Mouse (Mus musculus): ENCODE measurements around the gene Ubxn10. TPM values are rescaled to one million over a fixed set of nuclear protein-coding genes. Genes with fewer than 3 reads are reported as not detected.

Ubxn10 gene
- polyA plus RNA-seq, 1 experiment: 2.0 TPM

DNA sequence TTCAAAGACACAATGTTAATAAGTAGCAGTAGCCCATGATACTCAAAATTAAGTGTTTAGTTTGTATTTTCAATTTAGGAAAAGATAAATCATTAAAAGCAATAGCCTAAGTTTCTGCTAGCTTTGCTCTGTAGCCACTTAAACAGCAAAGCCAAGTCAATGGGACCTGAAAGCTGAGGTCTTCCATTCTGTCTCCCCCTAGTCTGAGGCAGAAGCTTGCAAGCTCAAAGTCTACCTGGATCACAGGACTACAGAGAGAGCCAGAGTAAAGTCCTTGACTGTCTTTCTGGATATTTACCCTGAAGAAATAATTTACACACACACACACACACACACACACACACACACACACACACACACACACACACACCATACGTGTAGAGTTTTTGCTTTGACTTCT, 22.8 kb downstream of the Ubxn10 start:
- Histone ChIP-seq H3K27ac (ENCODE audit: control insufficient read depth, insufficient read depth, low read length) (no peak overlapping the region), H3K4me1 (replicated peaks; ENCODE audit: control insufficient read depth, insufficient read depth, low read length) (no peaks in the 10 kb centered on the region), H3K27me3 (ENCODE audit: control insufficient read depth, insufficient read depth, low read length) (no peaks in the 10 kb centered on the region), H3K4me3 (ENCODE audit: control insufficient read depth, insufficient read depth, low read length) (no peak overlapping the region), H3K36me3 (ENCODE audit: control insufficient read depth, insufficient read depth, low read length) (no peaks in the 10 kb centered on the region)
- TF ChIP-seq POLR2A (IDR thresholded peaks at IDR 0.05; ENCODE audit: control insufficient read depth, extremely low read depth, insufficient read depth, low read length, poor library complexity) (no peak), CTCF (IDR thresholded peaks at IDR 0.05; ENCODE audit: borderline replicate concordance, control insufficient read depth, extremely low read depth, insufficient read depth, low read length, poor library complexity) (no peak)
- 89% methylated on average over 1 of the region's 1 CpGs for WGBS
- no peak for DNase-seq

- no peak for DNase-seq
- H3K4me3 ChIP-seq (ENCODE audit: control insufficient read depth, insufficient read depth, low read length): no peak overlapping the region
- WGBS: 76% methylated on average over 8 of the region's 8 CpGs
- no peaks in the 10 kb centered on the region for H3K27me3 ChIP-seq (ENCODE audit: control insufficient read depth, insufficient read depth, low read length)
- H3K27ac ChIP-seq (ENCODE audit: control insufficient read depth, insufficient read depth, low read length): no peak overlapping the region
- no peaks in the 10 kb centered on the region for H3K4me1 ChIP-seq (replicated peaks; ENCODE audit: control insufficient read depth, insufficient read depth, low read length)
- no peak for TF ChIP-seq CTCF (IDR thresholded peaks at IDR 0.05; ENCODE audit: borderline replicate concordance, control insufficient read depth, extremely low read depth, insufficient read depth, low read length, poor library complexity)
- TF ChIP-seq POLR2A (IDR thresholded peaks at IDR 0.05; ENCODE audit: control insufficient read depth, extremely low read depth, insufficient read depth, low read length, poor library complexity): no peak
- H3K36me3 ChIP-seq (ENCODE audit: control insufficient read depth, insufficient read depth, low read length): no peaks in the 10 kb centered on the region
Observed at GRCm38 (mm10) chr4:138712621-138713020, 24.3 kb downstream of the Ubxn10 start.

DNA sequence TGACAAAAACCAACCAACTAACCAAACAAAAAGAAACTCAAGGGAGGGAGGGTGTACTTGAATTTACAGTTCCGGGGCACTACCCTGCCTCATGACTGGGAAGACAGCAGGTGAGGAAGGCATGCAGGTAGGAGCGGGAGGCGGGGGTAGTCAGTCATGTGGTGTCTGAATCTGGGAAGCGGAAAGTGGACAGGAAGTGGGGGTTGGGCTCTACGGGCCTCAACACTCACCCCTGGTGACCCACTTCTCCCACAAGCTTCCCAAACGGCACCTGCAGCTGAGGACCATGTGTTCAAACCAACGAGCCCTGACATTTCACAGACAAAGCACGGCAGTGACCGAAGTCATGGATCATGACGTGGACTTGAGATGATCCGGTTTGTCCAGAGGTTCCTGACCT, 24.9 kb downstream of the Ubxn10 start:
- Histone ChIP-seq H3K4me1 (replicated peaks; ENCODE audit: control insufficient read depth, insufficient read depth, low read length) (no peaks in the 10 kb centered on the region), H3K36me3 (ENCODE audit: control insufficient read depth, insufficient read depth, low read length) (no peaks in the 10 kb centered on the region), H3K4me3 (ENCODE audit: control insufficient read depth, insufficient read depth, low read length) (no peak overlapping the region), H3K27me3 (ENCODE audit: control insufficient read depth, insufficient read depth, low read length) (no peaks in the 10 kb centered on the region), H3K27ac (ENCODE audit: control insufficient read depth, insufficient read depth, low read length) (no peak overlapping the region)
- 82% methylated on average over 11 of the region's 11 CpGs for WGBS
- TF ChIP-seq POLR2A (IDR thresholded peaks at IDR 0.05; ENCODE audit: control insufficient read depth, extremely low read depth, insufficient read depth, low read length, poor library complexity): no peak
- TF ChIP-seq CTCF (IDR thresholded peaks at IDR 0.05; ENCODE audit: borderline replicate concordance, control insufficient read depth, extremely low read depth, insufficient read depth, low read length, poor library complexity): no peak
- DNase-seq: no peak

DNA sequence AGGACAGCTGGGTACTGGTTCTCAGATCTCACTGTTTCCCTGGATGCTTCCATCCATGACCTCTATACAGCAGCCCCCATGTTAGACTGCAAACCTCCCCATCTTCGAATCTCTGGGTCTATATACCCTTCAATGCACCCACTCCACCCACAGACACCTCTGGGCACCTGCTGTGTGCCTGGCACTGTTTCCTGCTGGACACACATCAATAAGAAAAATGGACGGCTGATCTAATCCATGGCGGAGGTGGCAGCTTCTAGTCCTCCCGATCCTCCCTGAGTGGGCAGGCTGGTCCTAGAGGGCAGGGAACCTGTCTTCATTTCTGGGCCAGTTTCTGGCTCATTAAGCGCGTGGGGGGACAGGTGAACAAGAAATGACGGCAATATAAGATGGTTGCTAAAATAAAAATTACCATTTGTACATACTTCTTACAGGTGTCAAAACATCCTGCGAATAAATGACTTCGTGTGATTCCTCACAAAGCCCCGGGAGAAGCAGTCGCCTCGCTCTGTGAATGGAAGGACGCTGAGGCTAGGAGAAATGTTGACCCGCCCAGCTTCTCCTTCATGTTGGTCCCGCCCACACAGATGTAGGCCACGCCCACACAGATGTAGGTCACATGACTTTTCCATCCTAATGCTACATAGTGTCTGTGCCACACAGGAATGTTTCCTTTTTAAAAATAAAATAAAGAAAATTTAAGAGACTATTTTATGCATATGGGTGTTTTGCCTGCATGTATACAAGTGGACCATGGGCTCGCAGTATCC, 25.7 kb downstream of the Ubxn10 start:
- Histone ChIP-seq H3K4me1 (replicated peaks; ENCODE audit: control insufficient read depth, insufficient read depth, low read length) (no peaks in the 10 kb centered on the region), H3K27ac (ENCODE audit: control insufficient read depth, insufficient read depth, low read length) (no peak overlapping the region), H3K27me3 (ENCODE audit: control insufficient read depth, insufficient read depth, low read length) (no peaks in the 10 kb centered on the region), H3K36me3 (ENCODE audit: control insufficient read depth, insufficient read depth, low read length) (no peaks in the 10 kb centered on the region), H3K4me3 (ENCODE audit: control insufficient read depth, insufficient read depth, low read length) (no peak overlapping the region)
- DNase-seq: no peak
- TF ChIP-seq CTCF (IDR thresholded peaks at IDR 0.05; ENCODE audit: borderline replicate concordance, control insufficient read depth, extremely low read depth, insufficient read depth, low read length, poor library complexity) (no peak), POLR2A (IDR thresholded peaks at IDR 0.05; ENCODE audit: control insufficient read depth, extremely low read depth, insufficient read depth, low read length, poor library complexity) (no peak)
- 68% methylated on average over 17 of the region's 17 CpGs for WGBS

DNA sequence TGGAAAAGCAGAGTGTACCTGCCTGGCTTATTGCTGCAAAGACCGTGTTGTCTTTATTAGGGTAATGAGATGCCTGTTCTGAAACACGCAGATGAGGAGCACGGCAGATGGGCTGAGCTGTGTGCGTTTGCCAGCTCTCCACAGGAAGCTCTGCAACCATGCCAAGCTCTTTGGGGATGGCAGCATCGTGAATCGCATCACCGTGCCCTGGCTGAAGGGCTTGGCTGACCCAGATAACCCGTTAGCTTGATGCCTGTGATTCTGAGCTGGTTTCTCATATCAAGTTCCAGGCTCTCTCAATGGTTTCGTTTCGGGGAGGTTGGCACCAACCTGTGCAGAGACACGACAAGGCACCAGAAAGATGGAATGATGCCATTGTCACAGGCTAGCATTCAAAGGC, 26.3 kb downstream of the Ubxn10 start:
- no peaks in the 10 kb centered on the region for H3K4me1 ChIP-seq (replicated peaks; ENCODE audit: control insufficient read depth, insufficient read depth, low read length)
- WGBS: 90% methylated on average over 11 of the region's 11 CpGs
- H3K27me3 ChIP-seq (ENCODE audit: control insufficient read depth, insufficient read depth, low read length): no peaks in the 10 kb centered on the region
- no peaks in the 10 kb centered on the region for H3K36me3 ChIP-seq (ENCODE audit: control insufficient read depth, insufficient read depth, low read length)
- no peak overlapping the region for H3K27ac ChIP-seq (ENCODE audit: control insufficient read depth, insufficient read depth, low read length)
- no peak for TF ChIP-seq POLR2A (IDR thresholded peaks at IDR 0.05; ENCODE audit: control insufficient read depth, extremely low read depth, insufficient read depth, low read length, poor library complexity)
- no peak for TF ChIP-seq CTCF (IDR thresholded peaks at IDR 0.05; ENCODE audit: borderline replicate concordance, control insufficient read depth, extremely low read depth, insufficient read depth, low read length, poor library complexity)
- DNase-seq: no peak
- no peak overlapping the region for H3K4me3 ChIP-seq (ENCODE audit: control insufficient read depth, insufficient read depth, low read length)

DNA sequence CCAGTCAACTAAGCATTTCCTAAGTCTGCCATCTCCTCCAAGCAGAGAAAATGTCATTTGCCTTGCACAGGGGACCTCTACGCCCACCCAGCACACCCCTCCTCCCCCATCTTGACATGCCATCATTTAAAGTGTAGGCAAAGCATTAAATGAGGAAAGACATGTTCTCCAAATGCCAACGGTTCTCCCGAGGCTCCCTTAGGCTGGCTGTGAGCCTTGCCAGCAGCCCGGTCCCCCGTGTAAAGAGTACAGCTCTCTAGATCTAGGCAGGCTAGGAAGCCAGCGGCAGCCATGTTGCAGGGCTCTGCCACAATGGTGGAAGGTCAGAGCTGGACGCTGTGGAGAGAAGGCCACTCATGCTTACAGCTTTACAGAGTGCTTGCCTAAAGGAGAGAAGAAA, 27.0 kb downstream of the Ubxn10 start:
- no peak overlapping the region for H3K27ac ChIP-seq (ENCODE audit: control insufficient read depth, insufficient read depth, low read length)
- no peak for DNase-seq
- H3K4me3 ChIP-seq (ENCODE audit: control insufficient read depth, insufficient read depth, low read length): no peak overlapping the region
- 76% methylated on average over 7 of the region's 7 CpGs for WGBS
- H3K27me3 ChIP-seq (ENCODE audit: control insufficient read depth, insufficient read depth, low read length): no peaks in the 10 kb centered on the region
- H3K36me3 ChIP-seq (ENCODE audit: control insufficient read depth, insufficient read depth, low read length): no peaks in the 10 kb centered on the region
- H3K4me1 ChIP-seq (replicated peaks; ENCODE audit: control insufficient read depth, insufficient read depth, low read length): no peaks in the 10 kb centered on the region
- TF ChIP-seq CTCF (IDR thresholded peaks at IDR 0.05; ENCODE audit: borderline replicate concordance, control insufficient read depth, extremely low read depth, insufficient read depth, low read length, poor library complexity): no peak

GRCm38 (mm10) chr4:138709246-138709645, 27.7 kb downstream of the Ubxn10 start:
- DNase-seq: no peak
- 89% methylated on average over 11 of the region's 11 CpGs for WGBS

More at GRCm38 (mm10) chr4:138709246-138709645, 27.7 kb downstream of the Ubxn10 start:
- no peaks in the 10 kb centered on the region for H3K36me3 ChIP-seq (ENCODE audit: control insufficient read depth, insufficient read depth, low read length)
- no peak overlapping the region for H3K4me3 ChIP-seq (ENCODE audit: control insufficient read depth, insufficient read depth, low read length)
- no peak for TF ChIP-seq CTCF (IDR thresholded peaks at IDR 0.05; ENCODE audit: borderline replicate concordance, control insufficient read depth, extremely low read depth, insufficient read depth, low read length, poor library complexity)
- no peak for TF ChIP-seq POLR2A (IDR thresholded peaks at IDR 0.05; ENCODE audit: control insufficient read depth, extremely low read depth, insufficient read depth, low read length, poor library complexity)
- no peaks in the 10 kb centered on the region for H3K4me1 ChIP-seq (replicated peaks; ENCODE audit: control insufficient read depth, insufficient read depth, low read length)
- H3K27me3 ChIP-seq (ENCODE audit: control insufficient read depth, insufficient read depth, low read length): no peaks in the 10 kb centered on the region
- H3K27ac ChIP-seq (ENCODE audit: control insufficient read depth, insufficient read depth, low read length): no peak overlapping the region

Data from thymus, adult 2 months (tissue).